Mouse (Mus musculus) olfactory bulb, adult 2 months (tissue): ENCODE measurements at regions not wholly inside any gene's neighbourhood (a gene's known extent, or its start where the extent isn't known, plus 50 kb on each side); places are given as distances from the start of the nearest gene placed in this dataset.

Experiments used
- H3K27ac ChIP-seq: fragments of 200-500 bp; 2 replicates; pipeline ENCODE4 v1.5.1; 2012; ENCODE audit warnings: low read depth, low read length; ENCODE audit not compliant: insufficient read depth
- H3K4me1 ChIP-seq: fragments of 200-500 bp; 2 replicates; pipeline ENCODE4 v1.6.1; 2012; ENCODE audit warnings: low read length; ENCODE audit not compliant: control insufficient read depth, insufficient read depth
- H3K4me3 ChIP-seq: fragments of 200-500 bp; 2 replicates; pipeline ENCODE4 v1.5.1; 2012; ENCODE audit warnings: mild to moderate bottlenecking, low read depth, low read length, moderate library complexity; ENCODE audit not compliant: insufficient read depth
- CTCF ChIP-seq: fragments of 200-500 bp; IDR thresholded peaks from 2 replicates; pipeline ENCODE4 v1.5.1; 2012; ENCODE audit warnings: low read depth, mild to moderate bottlenecking, low read length, moderate library complexity; ENCODE audit not compliant: insufficient read depth
- POLR2A ChIP-seq: fragments of 200-500 bp; IDR thresholded peaks from 2 replicates; pipeline ENCODE4 v1.6.1; 2012; ENCODE audit warnings: mild to moderate bottlenecking, low read depth, low read length, moderate library complexity; ENCODE audit not compliant: insufficient read depth
- WGBS: fragments of 180-500 bp; shearing (Covaris S2); methylation state at CpG from one replicate; pipeline ENCODE4 v1.1.7; 2018; 5-methylcytosine and 5-hydroxymethylcytosine counted together

- peaks cover 3% of the 10 kb centered on the region; the same call in 1 of the 2 replicates for H3K4me1 ChIP-seq
- no peak for TF ChIP-seq CTCF
- TF ChIP-seq POLR2A = no peak
- H3K27ac ChIP-seq = no peak overlapping the region
- H3K4me3 ChIP-seq = no peak overlapping the region
- 40% methylated on average over 3 of the region's 3 CpGs for WGBS
These were observed 94.2 kb upstream of the Arhgap32 start for GRCm38 (mm10) chr9:32021755-32022154.

- WGBS = 80% methylated on average over 10 of the region's 10 CpGs
- H3K27ac ChIP-seq = no peak overlapping the region
- TF ChIP-seq POLR2A (no peak), CTCF (no peak)
- peaks cover 3% of the 10 kb centered on the region; the same call in 1 of the 2 replicates for H3K4me1 ChIP-seq
- H3K4me3 ChIP-seq = no peak overlapping the region
These were observed 92.9 kb upstream of the Arhgap32 start for GRCm38 (mm10) chr9:32022996-32023395.

GRCm38 (mm10) chr9:32024767-32025166 is 91.2 kb upstream of the Arhgap32 start:
- Histone ChIP-seq H3K4me1 (peaks cover 4% of the 10 kb centered on the region; the same call in 1 of the 2 replicates), H3K4me3 (no peak overlapping the region), H3K27ac (no peak overlapping the region)
- TF ChIP-seq CTCF (no peak), POLR2A (no peak)
- WGBS = 62% methylated on average over 5 of the region's 5 CpGs

- no peak overlapping the region for H3K27ac ChIP-seq
- H3K4me3 ChIP-seq = no peak overlapping the region
- TF ChIP-seq CTCF (no peak), POLR2A (no peak)
- peaks cover 2% of the 10 kb centered on the region; the same call in 1 of the 2 replicates for H3K4me1 ChIP-seq
- WGBS = 39% methylated on average over 8 of the region's 8 CpGs
These were observed 88.0 kb upstream of the Arhgap32 start for GRCm38 (mm10) chr9:32027962-32028361.

GRCm38 (mm10) chr9:32029001-32029400 is 86.9 kb upstream of the Arhgap32 start:
- WGBS = 92% methylated on average over 1 of the region's 1 CpGs
- Histone ChIP-seq H3K27ac (no peak overlapping the region), H3K4me1 (peaks cover 2% of the 10 kb centered on the region; the same call in 1 of the 2 replicates), H3K4me3 (no peak overlapping the region)
- no peak for TF ChIP-seq CTCF

GRCm38 (mm10) chr9:32029786-32030185 is 86.2 kb upstream of the Arhgap32 start:
- WGBS = 55% methylated on average over 2 of the region's 2 CpGs
- Histone ChIP-seq H3K4me1 (peaks cover 2% of the 10 kb centered on the region; the same call in 1 of the 2 replicates), H3K27ac (no peak overlapping the region), H3K4me3 (no peak overlapping the region)
- TF ChIP-seq CTCF (no peak), POLR2A (no peak)

- TF ChIP-seq POLR2A (no peak), CTCF (no peak)
- H3K4me1 ChIP-seq = peaks cover 2% of the 10 kb centered on the region; the same call in 1 of the 2 replicates
- H3K27ac ChIP-seq = no peak overlapping the region
- WGBS = 89% methylated on average over 7 of the region's 7 CpGs
- H3K4me3 ChIP-seq = no peak overlapping the region
These were observed 85.7 kb upstream of the Arhgap32 start for GRCm38 (mm10) chr9:32030203-32030602.

- 0 out of 2 replicates have a peak overlapping the region, but pooled peaks have one; percentile 11 for H3K27ac ChIP-seq
- H3K4me3 ChIP-seq = peak overlapping the region; percentile 93
- peak; percentile 48; the same call in 1 of the 2 replicates for TF ChIP-seq POLR2A
- no peak for TF ChIP-seq CTCF
- WGBS = 2% methylated on average over 63 of the region's 64 CpGs
- peaks cover 2% of the 10 kb centered on the region; the same call in 1 of the 2 replicates for H3K4me1 ChIP-seq
These were observed 83.9 kb upstream of the Arhgap32 start for GRCm38 (mm10) chr9:32031950-32032453.

GRCm38 (mm10) chr9:32032521-32033185 is 83.3 kb upstream of the Arhgap32 start:
- peaks cover 2% of the 10 kb centered on the region; the same call in 1 of the 2 replicates for H3K4me1 ChIP-seq
- H3K27ac ChIP-seq = peak overlapping the region; percentile 64
- 12% methylated on average over 94 of the region's 94 CpGs for WGBS
- 0 out of 2 replicates have a peak, but pooled peaks have one; percentile 1 for TF ChIP-seq POLR2A
- no peak for TF ChIP-seq CTCF
- peak overlapping the region; percentile 93 for H3K4me3 ChIP-seq

- Histone ChIP-seq H3K4me3 (peak overlapping the region; percentile 13; the same call in 1 of the 2 replicates), H3K4me1 (peaks cover 8% of the 10 kb centered on the region), H3K27ac (no peak overlapping the region; the same call in 1 of the 2 replicates)
- WGBS = 7% methylated on average over 6 of the region's 6 CpGs
- TF ChIP-seq CTCF = no peak
- TF ChIP-seq POLR2A = no peak
These were observed 82.0 kb upstream of the Arhgap32 start for GRCm38 (mm10) chr9:32033937-32034336.
